Mouse (Mus musculus) heart, postnatal 0 days (tissue): ENCODE data around the gene 1600002K03Rik. TPM values are rescaled to one million over a fixed set of nuclear protein-coding genes. Genes with fewer than 3 reads are reported as not detected.

Experiments used
- ATAC-seq: fragments of 200-750 bp; cut with Nextera tagmentation; 2 replicates; pipeline ENCODE4 v1.8.0; 2017; ENCODE audit warnings: low read depth, moderate number of reproducible peaks, moderate library complexity; ENCODE audit not compliant: insufficient read depth
- DNase-seq: peaks from one replicate; pipeline ENCODE4 v3.0.0-alpha.2; 2016; ENCODE audit warnings: low spot score
- H3K27ac ChIP-seq: fragments of 300-500 bp; sonication (generic); 2 replicates; pipeline ENCODE4 v1.5.1; 2014; ENCODE audit warnings: low read depth, mild to moderate bottlenecking
- H3K27me3 ChIP-seq: fragments of 300-500 bp; sonication (generic); 2 replicates; pipeline ENCODE4 v1.6.1; 2014; ENCODE audit warnings: low read length, mixed read lengths; ENCODE audit not compliant: control insufficient read depth, insufficient read depth
- H3K36me3 ChIP-seq: fragments of 300-500 bp; sonication (generic); replicated peaks from 2 replicates; pipeline ENCODE4 v1.6.1; 2014; ENCODE audit warnings: low read length, mixed read lengths; ENCODE audit not compliant: control insufficient read depth, insufficient read depth
- H3K4me1 ChIP-seq: fragments of 300-500 bp; sonication (generic); 2 replicates; pipeline ENCODE4 v1.6.1; 2014; ENCODE audit warnings: antibody characterized with exemption; ENCODE audit not compliant: control insufficient read depth, insufficient read depth
- H3K4me2 ChIP-seq: fragments of 300-500 bp; sonication (generic); 2 replicates; pipeline ENCODE4 v1.6.1; 2014; ENCODE audit warnings: low read depth, mild to moderate bottlenecking, low read length, moderate library complexity
- H3K4me3 ChIP-seq: fragments of 300-500 bp; sonication (generic); 2 replicates; pipeline ENCODE4 v1.5.1; 2014; ENCODE audit warnings: low read depth, low read length
- H3K9ac ChIP-seq: fragments of 300-500 bp; sonication (generic); replicated peaks from 2 replicates; pipeline ENCODE4 v1.6.1; 2014; ENCODE audit warnings: low read depth, low read length, mixed read lengths
- H3K9me3 ChIP-seq: fragments of 300-500 bp; sonication (generic); replicated peaks from 2 replicates; pipeline ENCODE4 v1.6.1; 2016; ENCODE audit warnings: low read length; ENCODE audit not compliant: control insufficient read depth
- CTCF ChIP-seq: IDR thresholded peaks from 2 replicates; pipeline ENCODE4 v1.5.1; 2016; ENCODE audit warnings: antibody characterized with exemption, control low read depth, low read depth
- EP300 ChIP-seq: IDR thresholded peaks from 2 replicates; pipeline ENCODE4 v1.6.1; 2016; ENCODE audit warnings: antibody characterized with exemption, low read depth
- WGBS: fragments of 180-500 bp; shearing (Covaris S2); extraction: QIAGEN DNeasy Blood & Tissue Kit; methylation state at CpG from one replicate; pipeline ENCODE4 v1.1.7; 2014; 5-methylcytosine and 5-hydroxymethylcytosine counted together
- polyA plus RNA-seq: library from polyadenylated mRNA; unstranded; fragments of >200 nt; fragmentation: Nextera tagmentation; extraction: Ambion mirVana; gene quantifications from 2 replicates; pipeline ENCODE4 v1.2.1, GENCODE M21; 2015
- total RNA-seq: library from RNA; depleted of rRNA; stranded (reverse); fragments of >200 nt; gene quantifications from 2 replicates; pipeline ENCODE4 v1.2.3, GENCODE M21; 2014; ENCODE audit warnings: low replicate concordance

1600002K03Rik gene
- total and polyA plus RNA-seq, 2 experiments from 2014 or later, result 5.7 to 8.9 TPM

GRCm38 (mm10) chr10:80138553-80139438 lies 33.9 kb upstream of the 1600002K03Rik start, which contains the start of gene Atp5d:
Gene Atp5d (plus strand): TSS chr10:80138632.
- peak within 1 kb of the TSS; percentile 67 for H3K4me3 ChIP-seq
- peaks cover 22% of the 10 kb centered on the region; the same call in 1 of the 2 replicates for H3K27me3 ChIP-seq
- ATAC-seq, result no peak
- no peak for DNase-seq
- under 1% methylated on average over 76 of the region's 94 CpGs for WGBS
- peaks cover 29% of the 10 kb centered on the region for H3K4me1 ChIP-seq
- TF ChIP-seq CTCF (no peak), EP300 (no peak; the same call in 1 of the 2 replicates)
- peak within 1 kb of the TSS; percentile 63 for H3K9ac ChIP-seq
- peaks cover 5% of the 10 kb centered on the region for H3K36me3 ChIP-seq
- no peak within 1 kb of the TSS for H3K27ac ChIP-seq
- no peaks in the 10 kb centered on the region for H3K9me3 ChIP-seq
- peak within 1 kb of the TSS; percentile 99 for H3K4me2 ChIP-seq

DNA sequence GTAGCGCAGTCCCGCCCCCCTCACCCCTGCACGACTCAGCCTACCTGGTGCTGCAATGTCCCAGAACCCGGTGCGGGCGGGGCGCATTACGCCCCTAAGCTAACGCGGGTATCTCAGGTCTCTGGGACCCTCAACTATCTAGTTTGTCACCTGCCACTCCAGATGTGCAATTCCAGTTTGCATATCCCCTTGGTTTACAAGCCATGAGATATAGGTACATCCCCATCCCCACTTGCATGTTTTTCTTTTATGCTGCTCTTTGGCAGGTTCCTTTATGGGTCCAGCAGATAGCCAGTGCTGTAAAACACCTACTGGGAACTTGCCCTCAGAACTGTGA lies 33.3 kb upstream of the 1600002K03Rik start:
- Histone ChIP-seq H3K36me3 (peaks cover 11% of the 10 kb centered on the region), H3K4me1 (peaks cover 25% of the 10 kb centered on the region), H3K4me2 (peak overlapping the region; percentile 99), H3K9me3 (no peaks in the 10 kb centered on the region), H3K4me3 (peak overlapping the region; percentile 67), H3K9ac (peak overlapping the region; percentile 63), H3K27ac (no peak overlapping the region), H3K27me3 (peaks cover 22% of the 10 kb centered on the region; the same call in 1 of the 2 replicates)
- no peak for DNase-seq
- TF ChIP-seq EP300, result no peak
- TF ChIP-seq CTCF, result no peak
- ATAC-seq, result no peak
- WGBS, result 1% methylated on average over 7 of the region's 10 CpGs

GRCm38 (mm10) chr10:80139975-80140665 lies 32.6 kb upstream of the 1600002K03Rik start:
- DNase-seq (no peak), ATAC-seq (no peak)
- no peak overlapping the region for H3K4me2 ChIP-seq
- no peak overlapping the region for H3K9ac ChIP-seq
- H3K4me3 ChIP-seq, result no peak overlapping the region
- H3K36me3 ChIP-seq, result peaks cover 18% of the 10 kb centered on the region
- H3K27ac ChIP-seq, result no peak overlapping the region
- WGBS, result 71% methylated on average over 11 of the region's 11 CpGs
- H3K4me1 ChIP-seq, result peaks cover 25% of the 10 kb centered on the region
- no peaks in the 10 kb centered on the region for H3K9me3 ChIP-seq
- TF ChIP-seq EP300 (no peak), CTCF (no peak)
- H3K27me3 ChIP-seq, result peaks cover 22% of the 10 kb centered on the region; the same call in 1 of the 2 replicates

- H3K4me3 ChIP-seq, result peak within 1 kb of the TSS; percentile 64
- no peak for DNase-seq
- H3K9me3 ChIP-seq, result no peaks in the 10 kb centered on the region
- no peak within 1 kb of the TSS; the same call in 1 of the 2 replicates for H3K9ac ChIP-seq
- peak within 1 kb of the TSS; percentile 99 for H3K4me2 ChIP-seq
- 79% methylated on average over 10 of the region's 10 CpGs for WGBS
- TF ChIP-seq EP300, result no peak
- TF ChIP-seq CTCF, result no peak
- peak within 1 kb of the TSS; percentile 81 for H3K27ac ChIP-seq
- peaks cover 22% of the 10 kb centered on the region; the same call in 1 of the 2 replicates for H3K27me3 ChIP-seq
- no peak for ATAC-seq
- H3K36me3 ChIP-seq, result peaks cover 24% of the 10 kb centered on the region
- H3K4me1 ChIP-seq, result peaks cover 27% of the 10 kb centered on the region
These were observed 32.1 kb upstream of the 1600002K03Rik start, which contains the start of gene Cbarp for GRCm38 (mm10) chr10:80140666-80141035. Gene Cbarp (minus strand): TSS chr10:80140835.

DNA sequence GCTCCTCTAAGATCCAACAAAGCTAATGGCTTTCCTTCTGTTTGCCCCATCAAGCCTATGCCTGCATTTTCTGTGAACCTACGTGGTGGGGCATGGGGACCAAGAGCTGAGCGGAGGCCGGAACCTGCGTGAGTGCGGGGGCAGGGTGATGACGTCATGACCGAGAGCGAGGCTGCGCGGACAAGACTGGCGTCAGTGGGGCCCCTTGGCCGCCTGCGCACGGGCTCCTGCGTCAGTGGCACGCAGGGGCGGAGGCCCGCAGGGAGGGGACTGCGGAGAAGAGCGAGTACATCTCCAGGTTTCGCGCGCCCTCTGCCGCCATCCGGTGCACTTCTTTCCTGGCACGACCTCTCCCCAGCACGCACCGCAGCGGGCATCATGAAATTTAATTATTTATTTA lies 31.5 kb upstream of the 1600002K03Rik start:
- TF ChIP-seq EP300, result 0 out of 2 replicates have a peak, but pooled peaks have one; percentile 66
- TF ChIP-seq CTCF, result peak; percentile 64
- Histone ChIP-seq H3K9ac (no peak overlapping the region), H3K27me3 (peaks cover 22% of the 10 kb centered on the region; the same call in 1 of the 2 replicates), H3K4me2 (peak overlapping the region; percentile 60), H3K9me3 (no peaks in the 10 kb centered on the region), H3K27ac (peak overlapping the region; percentile 81), H3K36me3 (peaks cover 28% of the 10 kb centered on the region), H3K4me3 (peak overlapping the region; percentile 64), H3K4me1 (peaks cover 33% of the 10 kb centered on the region)
- ATAC-seq (peak; percentile 78), DNase-seq (peak; percentile 96)
- WGBS, result 0% methylated on average over 26 of the region's 29 CpGs
